Mouse (Mus musculus): ENCODE measurements around the gene Aadacl3.

DNA sequence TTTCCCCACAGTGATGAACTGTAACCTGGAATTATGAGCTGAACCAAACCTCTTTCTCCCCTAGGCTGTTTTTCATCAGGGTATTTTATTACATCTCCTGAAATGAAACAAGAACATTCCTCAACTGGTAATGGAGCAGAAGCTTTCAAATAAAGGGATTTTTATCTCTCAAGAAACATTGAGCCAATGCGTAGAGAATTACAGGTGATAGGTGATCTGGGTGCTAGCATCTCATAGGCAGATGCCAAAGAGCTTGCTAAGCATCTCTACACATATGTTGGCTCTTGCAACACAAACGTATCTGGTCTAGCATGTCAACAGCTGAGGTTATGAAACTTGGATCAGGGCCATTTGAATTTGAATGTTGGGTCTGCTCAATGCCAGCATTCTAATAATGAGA, 1.6 kb upstream of the Aadacl3 start:
- TF ChIP-seq POLR2A (IDR thresholded peaks at IDR 0.05; ENCODE audit: control insufficient read depth in 1 of 2, insufficient read depth in 1 of 2, low read depth in 1 of 2, low read length in 2 of 2, poor library complexity in 1 of 2) (no peak), GATA1 (IDR thresholded peaks at IDR 0.05; ENCODE audit: low read depth, low read length) (no peak), ELF1 (IDR thresholded peaks at IDR 0.05; ENCODE audit: low read depth, low read length) (no peak), NELFE (IDR thresholded peaks at IDR 0.05; ENCODE audit: low read depth, low read length) (no peak), ZMIZ1 (IDR thresholded peaks at IDR 0.05; ENCODE audit: low read depth, low read length) (no peak), CTCF (IDR thresholded peaks at IDR 0.05 in 2 of 3, conservative IDR thresholded peaks at IDR 0.05 in 1 of 3; ENCODE audit: control insufficient read depth in 1 of 3, insufficient read depth in 1 of 3, low read depth in 2 of 3, low read length in 3 of 3, poor library complexity in 1 of 3, severe bottlenecking in 1 of 3) (no peak), MAZ (IDR thresholded peaks at IDR 0.05; ENCODE audit: low read depth, low read length) (no peak), MAFK (IDR thresholded peaks at IDR 0.05; ENCODE audit: borderline replicate concordance, low read depth, low read length) (no peak), RCOR1 (IDR thresholded peaks at IDR 0.05; ENCODE audit: low read depth, low read length) (no peak)

Measured in MEL (cell line).